Mouse (Mus musculus) kidney, embryonic 15.5 days (tissue): ENCODE data around the gene Tshz2. TPM values are rescaled to one million over a fixed set of nuclear protein-coding genes. Genes with fewer than 3 reads are reported as not detected.

Experiments used
- ATAC-seq: fragments of 200-750 bp; cut with Nextera tagmentation; replicated peaks from 2 replicates; pipeline ENCODE4 v1.8.0; 2017; ENCODE audit warnings: moderate TSS enrichment; ENCODE audit not compliant: low FRiP score
- H3K27ac ChIP-seq: fragments of 300-500 bp; sonication (generic); 2 replicates; pipeline ENCODE4 v1.5.1; 2015; ENCODE audit warnings: mild to moderate bottlenecking, inconsistent platforms
- H3K27me3 ChIP-seq: fragments of 300-500 bp; sonication (generic); 2 replicates; pipeline ENCODE4 v1.6.1; 2015; ENCODE audit warnings: inconsistent platforms
- H3K36me3 ChIP-seq: fragments of 300-500 bp; sonication (generic); 2 replicates; pipeline ENCODE4 v1.6.1; 2015; ENCODE audit warnings: inconsistent platforms
- H3K4me1 ChIP-seq: fragments of 300-500 bp; sonication (generic); 2 replicates; pipeline ENCODE4 v1.6.1; 2015; ENCODE audit warnings: inconsistent platforms
- H3K4me2 ChIP-seq: fragments of 300-500 bp; sonication (generic); 2 replicates; pipeline ENCODE4 v1.6.1; 2015; ENCODE audit warnings: moderate library complexity, mild to moderate bottlenecking, inconsistent platforms
- H3K4me3 ChIP-seq: fragments of 300-500 bp; sonication (generic); replicated peaks from 2 replicates; pipeline ENCODE4 v1.5.1; 2015; ENCODE audit warnings: mild to moderate bottlenecking, inconsistent platforms
- H3K9ac ChIP-seq: fragments of 300-500 bp; sonication (generic); 2 replicates; pipeline ENCODE4 v1.6.1; 2015; ENCODE audit warnings: mild to moderate bottlenecking, inconsistent platforms
- H3K9me3 ChIP-seq: fragments of 300-500 bp; sonication (generic); replicated peaks from 2 replicates; pipeline ENCODE4 v1.6.1; 2016; ENCODE audit warnings: inconsistent platforms
- WGBS: fragments of 180-500 bp; shearing (Covaris S2); methylation state at CpG from one replicate; pipeline ENCODE4 v1.1.7; 2015; ENCODE audit warnings: mixed read lengths; 5-methylcytosine and 5-hydroxymethylcytosine counted together
- polyA plus RNA-seq: library from polyadenylated mRNA; unstranded; fragments of >200 nt; fragmentation: Nextera tagmentation; extraction: Ambion mirVana; gene quantifications from 2 replicates; pipeline ENCODE4 v1.2.1, GENCODE M21; 2015

Tshz2 gene
- polyA plus RNA-seq, 1 experiment from 2014 or later: 17.8 TPM

GRCm38 (mm10) chr2:169792706-169793105 lies 159.9 kb downstream of the Tshz2 start:
- no peak for ATAC-seq
- no peaks in the 10 kb centered on the region for H3K36me3 ChIP-seq
- H3K4me1 ChIP-seq: peaks cover 42% of the 10 kb centered on the region
- WGBS: 32% methylated on average over 3 of the region's 3 CpGs
- no peak overlapping the region for H3K4me3 ChIP-seq
- no peaks in the 10 kb centered on the region for H3K9me3 ChIP-seq
- no peaks in the 10 kb centered on the region for H3K27me3 ChIP-seq
- no peak overlapping the region for H3K4me2 ChIP-seq
- H3K9ac ChIP-seq: no peak overlapping the region
- H3K27ac ChIP-seq: peak overlapping the region; percentile 29; the same call in 1 of the 2 replicates

- Histone ChIP-seq H3K27ac (no peak overlapping the region), H3K9ac (no peak overlapping the region), H3K4me2 (no peak overlapping the region), H3K4me3 (no peak overlapping the region), H3K36me3 (peaks cover 6% of the 10 kb centered on the region; the same call in 1 of the 2 replicates), H3K27me3 (no peaks in the 10 kb centered on the region), H3K4me1 (0 out of 2 replicates have a peak, but pooled peaks cover 2% of the 10 kb centered on the region), H3K9me3 (no peaks in the 10 kb centered on the region)
- ATAC-seq: no peak
- 90% methylated on average over 6 of the region's 6 CpGs for WGBS
Measured at GRCm38 (mm10) chr2:169802241-169802640, 169.4 kb downstream of the Tshz2 start.

DNA sequence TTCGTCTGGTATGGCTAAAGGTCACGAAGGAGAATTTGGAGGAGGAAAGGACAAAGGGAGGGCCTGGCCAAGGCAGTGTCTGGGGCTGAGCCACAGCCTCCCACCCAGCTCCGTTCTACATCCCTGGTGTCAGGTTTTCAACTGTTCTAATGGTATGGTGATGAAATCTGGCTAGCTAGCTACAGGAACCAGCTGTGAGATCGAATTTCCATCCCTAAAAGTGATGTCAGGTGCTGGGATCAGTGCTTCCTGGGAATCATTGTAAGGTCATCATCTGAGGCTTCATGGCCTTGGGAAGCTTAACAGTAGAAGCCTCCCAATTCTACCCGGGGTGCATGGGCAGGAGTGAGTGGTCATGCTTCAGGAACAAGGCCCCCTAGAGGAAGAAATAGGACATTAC lies 171.6 kb downstream of the Tshz2 start:
- 45% methylated on average over 5 of the region's 5 CpGs for WGBS
- Histone ChIP-seq H3K4me3 (no peak overlapping the region), H3K9me3 (no peaks in the 10 kb centered on the region), H3K4me1 (0 out of 2 replicates have a peak, but pooled peaks cover 2% of the 10 kb centered on the region), H3K27me3 (no peaks in the 10 kb centered on the region), H3K9ac (no peak overlapping the region), H3K27ac (no peak overlapping the region), H3K36me3 (peaks cover 6% of the 10 kb centered on the region; the same call in 1 of the 2 replicates), H3K4me2 (no peak overlapping the region)
- peak; percentile 66 for ATAC-seq

DNA sequence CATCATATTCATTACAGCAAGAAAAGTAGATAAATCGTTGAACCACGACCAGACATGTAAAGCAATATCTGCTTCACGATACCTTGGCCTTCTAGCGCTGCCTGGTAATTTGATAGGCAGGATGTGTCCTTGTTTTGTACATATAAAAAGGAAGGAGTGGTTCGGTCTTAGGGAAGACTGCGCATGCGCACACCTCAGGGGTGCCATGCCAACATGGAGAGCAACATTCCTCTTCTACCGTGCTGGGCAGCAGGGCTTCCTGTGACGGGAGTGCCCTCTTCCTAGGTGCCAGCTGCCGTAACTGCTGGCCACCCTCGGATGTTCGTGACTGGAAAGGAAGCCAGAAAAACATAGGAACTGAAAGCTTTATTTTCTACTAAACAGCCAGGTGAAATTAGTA lies 172.7 kb downstream of the Tshz2 start:
- 0 out of 2 replicates have a peak, but pooled peaks cover 2% of the 10 kb centered on the region for H3K4me1 ChIP-seq
- no peaks in the 10 kb centered on the region for H3K27me3 ChIP-seq
- WGBS: 65% methylated on average over 12 of the region's 12 CpGs
- no peak overlapping the region for H3K9ac ChIP-seq
- H3K27ac ChIP-seq: no peak overlapping the region
- H3K9me3 ChIP-seq: no peaks in the 10 kb centered on the region
- no peak overlapping the region for H3K4me3 ChIP-seq
- ATAC-seq: no peak
- H3K4me2 ChIP-seq: no peak overlapping the region
- H3K36me3 ChIP-seq: peaks cover 6% of the 10 kb centered on the region; the same call in 1 of the 2 replicates

DNA sequence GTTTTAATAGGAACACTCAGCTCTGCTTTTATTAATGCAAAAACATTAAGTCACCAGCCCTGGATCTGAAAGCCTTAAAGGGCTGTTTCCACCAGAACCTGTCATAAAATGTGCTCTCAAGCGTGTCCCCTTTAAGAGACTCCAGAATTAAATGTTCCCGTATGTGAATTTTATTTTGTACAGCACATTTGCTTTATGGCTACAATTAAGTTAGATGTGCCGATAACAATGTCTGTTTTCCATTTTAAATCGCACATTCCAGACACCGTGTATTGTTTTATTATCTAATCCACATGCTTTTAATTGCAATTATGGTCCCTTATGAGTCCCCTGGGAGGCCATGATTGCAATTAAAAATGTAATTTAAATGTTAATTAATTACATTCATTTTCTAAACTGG lies 178.8 kb downstream of the Tshz2 start:
- H3K27me3 ChIP-seq: no peaks in the 10 kb centered on the region
- H3K9me3 ChIP-seq: no peaks in the 10 kb centered on the region
- no peak for ATAC-seq
- no peak overlapping the region for H3K9ac ChIP-seq
- H3K27ac ChIP-seq: no peak overlapping the region
- 62% methylated on average over 5 of the region's 5 CpGs for WGBS
- H3K4me3 ChIP-seq: no peak overlapping the region
- no peak overlapping the region for H3K4me2 ChIP-seq
- H3K4me1 ChIP-seq: peaks cover 13% of the 10 kb centered on the region; the same call in 1 of the 2 replicates
- no peaks in the 10 kb centered on the region for H3K36me3 ChIP-seq

- 94% methylated on average over 8 of the region's 8 CpGs for WGBS
- no peaks in the 10 kb centered on the region for H3K36me3 ChIP-seq
- no peak for ATAC-seq
- no peak overlapping the region for H3K9ac ChIP-seq
- H3K9me3 ChIP-seq: no peaks in the 10 kb centered on the region
- H3K4me3 ChIP-seq: no peak overlapping the region
- peaks cover 13% of the 10 kb centered on the region; the same call in 1 of the 2 replicates for H3K4me1 ChIP-seq
- H3K27me3 ChIP-seq: no peaks in the 10 kb centered on the region
- H3K4me2 ChIP-seq: no peak overlapping the region
- no peak overlapping the region for H3K27ac ChIP-seq
Measured at GRCm38 (mm10) chr2:169812055-169812454, 179.2 kb downstream of the Tshz2 start.

GRCm38 (mm10) chr2:169812940-169813339 lies 180.1 kb downstream of the Tshz2 start:
- no peak overlapping the region for H3K9ac ChIP-seq
- H3K27me3 ChIP-seq: no peaks in the 10 kb centered on the region
- WGBS: 88% methylated on average over 7 of the region's 7 CpGs
- no peaks in the 10 kb centered on the region for H3K36me3 ChIP-seq
- H3K27ac ChIP-seq: no peak overlapping the region
- no peak overlapping the region for H3K4me2 ChIP-seq
- peaks cover 13% of the 10 kb centered on the region; the same call in 1 of the 2 replicates for H3K4me1 ChIP-seq
- no peaks in the 10 kb centered on the region for H3K9me3 ChIP-seq
- ATAC-seq: no peak
- H3K4me3 ChIP-seq: no peak overlapping the region

DNA sequence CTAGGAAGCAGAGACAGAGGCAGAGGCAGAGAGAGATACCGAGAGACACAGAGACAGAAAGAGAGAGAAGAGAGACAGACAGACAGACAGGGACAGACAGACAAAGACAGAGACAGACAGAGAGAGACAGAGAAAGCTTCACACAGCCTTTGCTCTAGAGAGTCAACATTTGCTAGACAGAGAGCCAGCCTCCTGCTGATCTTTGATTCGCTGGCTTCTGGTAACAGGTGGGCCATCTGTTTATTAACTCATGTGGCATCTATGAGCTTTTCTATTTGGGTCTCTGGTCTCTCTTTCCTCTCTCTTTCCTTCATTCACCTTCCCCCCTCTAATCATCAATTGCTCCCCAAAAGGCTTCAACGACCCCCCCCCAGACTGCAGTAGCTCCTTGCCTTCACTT lies 181.5 kb downstream of the Tshz2 start:
- Histone ChIP-seq H3K4me2 (no peak overlapping the region), H3K27me3 (no peaks in the 10 kb centered on the region), H3K4me3 (no peak overlapping the region), H3K4me1 (peaks cover 22% of the 10 kb centered on the region), H3K9me3 (no peaks in the 10 kb centered on the region), H3K9ac (no peak overlapping the region), H3K36me3 (no peaks in the 10 kb centered on the region), H3K27ac (no peak overlapping the region)
- WGBS: 83% methylated on average over 3 of the region's 3 CpGs
- ATAC-seq: no peak

DNA sequence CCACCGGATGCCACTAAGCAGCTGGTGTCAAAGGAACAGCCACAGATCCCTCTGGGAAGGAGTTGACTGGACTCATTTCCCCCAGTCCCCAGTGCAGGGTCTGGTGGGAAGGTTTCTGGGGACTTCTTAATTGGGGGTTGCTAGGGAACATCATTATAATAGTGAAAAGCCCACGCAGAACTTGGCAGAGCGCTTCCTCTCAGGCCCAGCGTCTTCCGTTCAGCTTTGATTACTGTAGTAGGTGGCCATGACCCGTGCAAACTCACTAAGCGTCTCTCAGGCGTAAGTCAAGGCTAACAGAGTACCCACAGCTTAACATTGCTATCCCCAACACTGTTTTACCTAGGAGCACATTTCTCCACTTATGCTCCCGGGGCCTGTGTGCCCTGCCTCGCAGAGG lies 181.9 kb downstream of the Tshz2 start:
- Histone ChIP-seq H3K9ac (no peak overlapping the region), H3K9me3 (no peaks in the 10 kb centered on the region), H3K4me3 (no peak overlapping the region), H3K27ac (no peak overlapping the region), H3K4me2 (no peak overlapping the region), H3K4me1 (peaks cover 22% of the 10 kb centered on the region), H3K27me3 (no peaks in the 10 kb centered on the region), H3K36me3 (no peaks in the 10 kb centered on the region)
- ATAC-seq: no peak
- 72% methylated on average over 10 of the region's 10 CpGs for WGBS

- H3K4me1 ChIP-seq: peaks cover 24% of the 10 kb centered on the region
- no peak overlapping the region for H3K4me3 ChIP-seq
- 80% methylated on average over 9 of the region's 9 CpGs for WGBS
- no peak overlapping the region for H3K9ac ChIP-seq
- no peak overlapping the region for H3K4me2 ChIP-seq
- H3K36me3 ChIP-seq: no peaks in the 10 kb centered on the region
- ATAC-seq: no peak
- no peaks in the 10 kb centered on the region for H3K9me3 ChIP-seq
- H3K27ac ChIP-seq: no peak overlapping the region
- H3K27me3 ChIP-seq: no peaks in the 10 kb centered on the region
Measured at GRCm38 (mm10) chr2:169821021-169821441, 188.2 kb downstream of the Tshz2 start.

GRCm38 (mm10) chr2:169825908-169826307 lies 193.1 kb downstream of the Tshz2 start:
- Histone ChIP-seq H3K9me3 (no peaks in the 10 kb centered on the region), H3K9ac (peak overlapping the region; percentile 5; the same call in 1 of the 2 replicates), H3K4me3 (peak overlapping the region; percentile 19), H3K27me3 (no peaks in the 10 kb centered on the region), H3K27ac (peak overlapping the region; percentile 51; the same call in 1 of the 2 replicates), H3K4me2 (peak overlapping the region; percentile 53), H3K4me1 (peaks cover 29% of the 10 kb centered on the region), H3K36me3 (no peaks in the 10 kb centered on the region)
- peak; percentile 38 for ATAC-seq
- 29% methylated on average over 12 of the region's 12 CpGs for WGBS

- H3K27ac ChIP-seq: peak overlapping the region; percentile 51; the same call in 1 of the 2 replicates
- no peaks in the 10 kb centered on the region for H3K27me3 ChIP-seq
- WGBS: 18% methylated on average over 15 of the region's 15 CpGs
- H3K4me3 ChIP-seq: peak overlapping the region; percentile 19; the same call in 1 of the 2 replicates
- peak overlapping the region; percentile 5; the same call in 1 of the 2 replicates for H3K9ac ChIP-seq
- peak overlapping the region; percentile 53 for H3K4me2 ChIP-seq
- H3K36me3 ChIP-seq: no peaks in the 10 kb centered on the region
- ATAC-seq: peak; percentile 59
- H3K9me3 ChIP-seq: no peaks in the 10 kb centered on the region
- H3K4me1 ChIP-seq: peaks cover 26% of the 10 kb centered on the region
Measured at GRCm38 (mm10) chr2:169826316-169826715, 193.5 kb downstream of the Tshz2 start.

GRCm38 (mm10) chr2:169826833-169827232 lies 194.0 kb downstream of the Tshz2 start:
- Histone ChIP-seq H3K9ac (no peak overlapping the region), H3K9me3 (no peaks in the 10 kb centered on the region), H3K4me2 (peak overlapping the region; percentile 53), H3K27me3 (no peaks in the 10 kb centered on the region), H3K4me1 (peaks cover 26% of the 10 kb centered on the region), H3K4me3 (no peak overlapping the region), H3K27ac (peak overlapping the region; percentile 78), H3K36me3 (no peaks in the 10 kb centered on the region)
- ATAC-seq: peak; percentile 37; the same call in 1 of the 2 replicates
- WGBS: 14% methylated on average over 8 of the region's 8 CpGs
